Mouse (Mus musculus): ENCODE results near the gene Cep164. TPM values are rescaled to one million over a fixed set of nuclear protein-coding genes. Genes with fewer than 3 reads are reported as not detected.

Gene Cep164
- total and polyA plus RNA-seq, 3 experiments: 7.9 to 14.2 TPM; not detected in 1

- TF ChIP-seq USF1 (IDR thresholded peaks at IDR 0.05; ENCODE audit: low read depth, low read length) (0 out of 2 replicates have a peak, but pooled peaks have one; percentile 19), POLR2A (IDR thresholded peaks at IDR 0.05; ENCODE audit: control insufficient read depth in 1 of 2, insufficient read depth in 1 of 2, low read depth in 1 of 2, low read length in 2 of 2, poor library complexity in 1 of 2) (no peak), NRF1 (IDR thresholded peaks at IDR 0.05; ENCODE audit: insufficient read depth, low read depth, low read length, poor library complexity, severe bottlenecking) (no peak), HCFC1 (IDR thresholded peaks at IDR 0.05; ENCODE audit: low read depth, low read length) (peak; percentile 36; the same call in 1 of the 2 replicates), ELF1 (IDR thresholded peaks at IDR 0.05; ENCODE audit: low read depth, low read length) (peak; percentile 50; the same call in 1 of the 2 replicates), RAD21 (IDR thresholded peaks at IDR 0.05; ENCODE audit: low read depth, low read length) (no peak), TBP (IDR thresholded peaks at IDR 0.05; ENCODE audit: low read depth, low read length) (peak; percentile 37; the same call in 1 of the 2 replicates), POLR2AphosphoS5 (IDR thresholded peaks at IDR 0.05; ENCODE audit: borderline replicate concordance, low read depth, low read length) (no peak), ZMIZ1 (IDR thresholded peaks at IDR 0.05; ENCODE audit: low read depth, low read length) (0 out of 2 replicates have a peak, but pooled peaks have one; percentile 39), SIN3A (IDR thresholded peaks at IDR 0.05; ENCODE audit: low read length) (peak; percentile 76; the same call in 1 of the 2 replicates), UBTF (IDR thresholded peaks at IDR 0.05; ENCODE audit: borderline replicate concordance, insufficient read depth, low read depth, low read length) (no peak), E2F4 (IDR thresholded peaks at IDR 0.05; ENCODE audit: borderline replicate concordance, low read depth, low read length) (no peak), GATA1 (IDR thresholded peaks at IDR 0.05; ENCODE audit: low read depth, low read length) (peak; percentile 69), ZKSCAN1 (IDR thresholded peaks at IDR 0.05; ENCODE audit: low read depth, low read length) (no peak)
Observed at GRCm38 (mm10) chr9:45788405-45788804, 40.1 kb downstream of the Cep164 start (continued).

- H3K9me3 ChIP-seq (replicated peaks; ENCODE audit: insufficient read depth, low read length): no peaks in the 10 kb centered on the region
- H3K4me1 ChIP-seq (ENCODE audit: control insufficient read depth in 1 of 2, insufficient read depth in 2 of 2, low read length in 2 of 2): peaks cover 8 to 18% of the 10 kb centered on the region in 2 experiments
- H3K4me3 ChIP-seq (ENCODE audit: control insufficient read depth in 1 of 2, insufficient read depth in 1 of 2, low read depth in 2 of 2, low read length in 2 of 2): peak overlapping the region; percentile 30 to 37; a peak in 3 of 4 replicates
- no peaks in the 10 kb centered on the region for H3K27me3 ChIP-seq (ENCODE audit: control insufficient read depth in 1 of 2, insufficient read depth in 2 of 2, low read length in 2 of 2)
- H3K27ac ChIP-seq (ENCODE audit: control insufficient read depth, low read depth, low read length): peak overlapping the region; percentile 84
- H3K79me2 ChIP-seq (ENCODE audit: control insufficient read depth, insufficient read depth, low read length, poor library complexity): no peaks in the 10 kb centered on the region
- H3K9ac ChIP-seq (ENCODE audit: control insufficient read depth, low read depth, low read length, poor library complexity, severe bottlenecking): peak overlapping the region; percentile 61
- DNase-seq (ENCODE audit: low read depth, low spot score): peak; percentile 80
- peaks cover 0 to 13% of the 10 kb centered on the region in 2 experiments; a peak in 2 of 4 replicates for H3K36me3 ChIP-seq (ENCODE audit: control insufficient read depth in 1 of 2, insufficient read depth in 2 of 2, low read length in 2 of 2)
- TF ChIP-seq E2F4 (IDR thresholded peaks at IDR 0.05; ENCODE audit: borderline replicate concordance, low read depth, low read length): no peak
- no peak for TF ChIP-seq RAD21 (IDR thresholded peaks at IDR 0.05; ENCODE audit: low read depth, low read length)
- no peak for TF ChIP-seq USF2 (IDR thresholded peaks at IDR 0.05; ENCODE audit: borderline replicate concordance in 1 of 2, insufficient read depth in 1 of 2, low read depth in 1 of 2, low read length in 2 of 2)
- TF ChIP-seq BHLHE40 (IDR thresholded peaks at IDR 0.05; ENCODE audit: borderline replicate concordance, low read depth, low read length): no peak
- TF ChIP-seq RCOR1 (IDR thresholded peaks at IDR 0.05; ENCODE audit: low read depth, low read length): no peak
- no peak for TF ChIP-seq ZC3H11A (IDR thresholded peaks at IDR 0.05; ENCODE audit: low read depth, low read length)
- no peak for TF ChIP-seq NRF1 (IDR thresholded peaks at IDR 0.05; ENCODE audit: insufficient read depth, low read depth, low read length, poor library complexity, severe bottlenecking)
- no peak for TF ChIP-seq MEF2A (IDR thresholded peaks at IDR 0.05; ENCODE audit: extremely low read depth, insufficient replicate concordance, low read depth, low read length, poor library complexity, severe bottlenecking)
- TF ChIP-seq ETS1 (IDR thresholded peaks at IDR 0.05; ENCODE audit: low read depth, low read length): peak; percentile 43; the same call in 1 of the 2 replicates
- TF ChIP-seq MXI1 (IDR thresholded peaks at IDR 0.05; ENCODE audit: low read depth, low read length): no peak; the same call in 1 of the 2 replicates
- TF ChIP-seq POLR2A (IDR thresholded peaks at IDR 0.05; ENCODE audit: control insufficient read depth in 1 of 2, insufficient read depth in 1 of 2, low read depth in 1 of 2, low read length in 2 of 2, poor library complexity in 1 of 2): no peak
- TF ChIP-seq POLR2AphosphoS5 (IDR thresholded peaks at IDR 0.05; ENCODE audit: borderline replicate concordance, low read depth, low read length): no peak
- TF ChIP-seq MYB (IDR thresholded peaks at IDR 0.05; ENCODE audit: low read depth, low read length): no peak
- no peak for TF ChIP-seq KAT2A (conservative IDR thresholded peaks at IDR 0.05; ENCODE audit: low read depth, low read length)
- no peak for TF ChIP-seq CTCF (IDR thresholded peaks at IDR 0.05 in 2 of 3, conservative IDR thresholded peaks at IDR 0.05 in 1 of 3; ENCODE audit: control insufficient read depth in 1 of 3, insufficient read depth in 1 of 3, low read depth in 2 of 3, low read length in 3 of 3, poor library complexity in 1 of 3, severe bottlenecking in 1 of 3)
- no peak for TF ChIP-seq MAX (IDR thresholded peaks at IDR 0.05; ENCODE audit: low read length)
- TF ChIP-seq GATA1 (IDR thresholded peaks at IDR 0.05; ENCODE audit: low read depth, low read length): peak; percentile 49
- peak in 1 of 2 experiments; percentile 53; a peak in 2 of 4 replicates for TF ChIP-seq EP300 (IDR thresholded peaks at IDR 0.05; ENCODE audit: low read depth in 1 of 2, low read length in 2 of 2)
- TF ChIP-seq TCF12 (IDR thresholded peaks at IDR 0.05; ENCODE audit: low read depth, low read length): peak; percentile 43
- TF ChIP-seq TAL1 (IDR thresholded peaks at IDR 0.05; ENCODE audit: low read length): peak; percentile 64
- no peak for TF ChIP-seq TBP (IDR thresholded peaks at IDR 0.05; ENCODE audit: low read depth, low read length)
- no peak for TF ChIP-seq UBTF (IDR thresholded peaks at IDR 0.05; ENCODE audit: borderline replicate concordance, insufficient read depth, low read depth, low read length)
- TF ChIP-seq MAZ (IDR thresholded peaks at IDR 0.05; ENCODE audit: low read depth, low read length): peak; percentile 78; the same call in 1 of the 2 replicates
- no peak for TF ChIP-seq USF1 (IDR thresholded peaks at IDR 0.05; ENCODE audit: low read depth, low read length)
Observed at GRCm38 (mm10) chr9:45787547-45787946, 40.9 kb downstream of the Cep164 start.

Data from MEL (cell line).